Mouse (Mus musculus): ENCODE data around the gene Nwd2.

Nwd2 gene

DNA sequence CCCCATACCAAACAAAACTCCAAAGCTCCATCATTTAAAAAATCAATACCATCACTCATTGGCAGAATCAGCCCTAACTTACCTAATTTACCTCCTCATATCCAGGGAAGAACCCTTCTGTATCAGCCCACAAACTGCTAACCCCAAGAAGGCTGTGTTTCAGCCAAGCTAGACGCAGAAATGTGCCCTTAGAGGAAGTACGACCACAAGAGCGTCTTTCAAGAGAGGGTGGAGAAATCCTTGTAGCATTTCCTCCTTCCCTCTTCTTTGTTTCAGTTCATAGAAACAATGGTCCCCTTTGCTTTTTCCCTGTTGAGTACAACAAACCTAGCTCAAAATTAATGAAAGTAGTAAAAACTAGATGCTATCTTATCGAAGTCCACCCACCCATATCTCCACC is 182.2 kb downstream of the Nwd2 start:
- no peak for DNase-seq

DNA sequence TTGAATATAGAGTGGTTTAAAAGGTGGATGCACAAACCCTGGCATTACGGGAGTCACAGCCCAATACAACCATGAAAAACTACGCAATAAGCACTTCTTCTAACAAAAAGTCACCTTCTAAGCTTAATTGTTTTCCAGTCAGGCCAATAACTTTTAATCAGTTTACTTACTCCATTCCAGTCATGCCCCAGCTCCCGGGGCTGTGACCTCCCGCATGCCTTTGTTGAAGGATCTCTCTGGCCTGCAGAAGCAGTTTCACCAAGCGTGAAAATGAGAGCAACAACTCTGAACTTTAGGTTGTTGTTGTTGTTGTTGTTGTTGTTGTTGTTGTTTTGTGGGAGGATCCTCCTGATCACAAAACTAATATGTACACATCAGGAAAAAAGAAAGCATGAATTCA is 185.1 kb downstream of the Nwd2 start:
- peak; percentile 65 for DNase-seq

DNA sequence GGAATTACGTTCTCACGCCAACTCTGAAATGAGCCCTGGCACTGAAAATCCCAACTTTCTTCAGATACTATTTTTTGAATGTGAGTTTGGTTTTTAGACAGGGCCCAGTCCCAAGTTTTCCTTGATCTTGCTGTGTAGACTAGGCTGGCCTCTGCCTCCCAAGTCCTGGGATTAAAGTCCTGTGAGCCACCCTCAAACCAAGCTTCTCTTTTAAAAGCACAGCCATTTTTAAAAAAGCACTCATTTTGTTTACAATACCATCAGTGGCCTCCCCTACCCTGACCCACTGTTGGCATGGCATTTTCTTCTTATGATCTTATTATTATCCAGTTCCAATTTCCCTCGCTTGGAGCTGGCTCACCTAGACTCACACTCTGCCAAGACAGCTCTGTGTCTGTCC is 185.5 kb downstream of the Nwd2 start:
- DNase-seq: no peak

DNA sequence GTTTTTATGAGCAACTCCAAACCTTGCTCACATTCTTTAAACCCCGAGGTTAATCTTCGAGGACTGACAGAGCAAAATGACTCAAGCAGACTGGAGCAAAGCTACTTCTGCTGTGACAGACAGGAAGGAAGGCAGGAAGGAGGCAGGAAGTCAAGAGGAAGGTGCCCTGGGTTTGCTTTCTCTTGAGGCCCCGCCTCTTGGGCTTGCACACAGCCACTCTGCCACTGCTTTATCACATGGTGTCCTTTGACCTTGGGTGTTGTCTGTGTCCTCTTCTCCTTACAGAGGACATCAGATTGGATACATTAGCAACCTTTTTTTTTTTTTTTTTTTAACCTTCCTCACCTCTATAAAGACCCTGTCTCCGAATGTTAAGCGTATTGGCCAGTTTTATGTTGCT is 188.2 kb downstream of the Nwd2 start:
- DNase-seq: no peak

DNA sequence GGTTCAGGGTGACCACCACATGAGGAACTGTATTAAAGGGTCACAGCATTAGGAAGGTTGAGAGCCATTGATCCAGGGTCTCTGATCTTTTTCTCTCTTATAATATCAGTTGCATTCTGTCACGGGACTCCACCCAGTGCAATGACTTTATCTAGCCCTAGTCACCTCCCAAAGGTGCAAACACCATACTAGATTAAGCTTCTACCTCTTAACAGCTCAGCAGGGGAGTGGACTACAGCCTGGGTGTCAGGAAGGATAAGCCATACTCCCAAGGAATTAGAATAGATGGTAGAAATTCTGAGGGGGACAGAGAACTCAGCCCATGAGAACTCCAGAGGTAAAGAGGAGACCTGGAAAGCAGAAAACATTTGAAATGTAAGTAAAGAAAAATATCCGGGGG is 188.9 kb downstream of the Nwd2 start:
- no peak for DNase-seq

DNA sequence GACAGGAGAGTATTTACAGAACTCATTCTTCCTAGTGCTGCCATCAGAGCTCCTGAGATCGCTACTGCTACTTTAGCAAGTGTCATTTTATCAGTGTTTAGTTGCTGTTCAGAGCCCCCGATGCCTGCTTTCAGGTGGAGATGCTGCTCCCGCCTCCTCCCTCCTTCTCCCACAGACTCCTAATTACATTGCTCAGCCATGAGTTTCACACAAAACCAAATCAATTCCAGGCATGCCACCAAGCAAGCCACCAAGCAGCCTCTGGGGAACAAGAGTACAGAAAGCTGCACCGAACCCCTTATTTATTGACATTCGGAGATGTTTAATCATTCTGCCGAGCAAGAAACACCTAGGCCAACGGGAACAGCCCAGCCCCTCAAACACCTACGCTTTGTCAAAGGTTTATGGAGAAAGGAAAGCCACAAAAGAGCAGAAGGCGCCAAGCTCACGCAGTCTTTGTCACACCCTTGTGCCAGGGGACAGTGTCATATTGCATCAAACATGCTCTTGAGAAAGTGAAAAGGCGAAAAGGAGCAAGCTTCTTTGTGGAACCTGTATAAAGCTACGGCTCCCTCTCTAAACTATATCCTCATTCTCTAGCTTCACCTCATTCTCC is 191.0 kb downstream of the Nwd2 start:
- no peak for DNase-seq

DNA sequence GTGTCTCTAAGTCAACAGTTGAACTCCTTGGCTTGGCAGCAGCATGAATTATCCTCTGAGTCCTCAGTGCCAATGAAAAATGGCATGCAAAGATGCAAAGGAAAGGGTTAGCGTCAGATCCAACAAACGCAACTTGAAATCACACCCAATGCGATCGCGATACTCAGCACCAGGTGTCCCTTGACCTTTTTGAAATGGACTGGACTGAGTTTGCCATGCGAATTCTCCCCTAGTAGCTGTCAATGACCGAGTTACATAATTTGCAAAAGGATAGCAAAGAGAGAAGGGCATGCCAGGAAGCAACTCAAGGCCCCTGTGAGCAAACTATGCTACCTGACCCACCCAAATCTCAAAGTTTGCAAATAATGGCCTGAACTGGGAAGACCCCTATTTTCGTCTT is 198.2 kb downstream of the Nwd2 start:
- DNase-seq: peak; percentile 81

DNA sequence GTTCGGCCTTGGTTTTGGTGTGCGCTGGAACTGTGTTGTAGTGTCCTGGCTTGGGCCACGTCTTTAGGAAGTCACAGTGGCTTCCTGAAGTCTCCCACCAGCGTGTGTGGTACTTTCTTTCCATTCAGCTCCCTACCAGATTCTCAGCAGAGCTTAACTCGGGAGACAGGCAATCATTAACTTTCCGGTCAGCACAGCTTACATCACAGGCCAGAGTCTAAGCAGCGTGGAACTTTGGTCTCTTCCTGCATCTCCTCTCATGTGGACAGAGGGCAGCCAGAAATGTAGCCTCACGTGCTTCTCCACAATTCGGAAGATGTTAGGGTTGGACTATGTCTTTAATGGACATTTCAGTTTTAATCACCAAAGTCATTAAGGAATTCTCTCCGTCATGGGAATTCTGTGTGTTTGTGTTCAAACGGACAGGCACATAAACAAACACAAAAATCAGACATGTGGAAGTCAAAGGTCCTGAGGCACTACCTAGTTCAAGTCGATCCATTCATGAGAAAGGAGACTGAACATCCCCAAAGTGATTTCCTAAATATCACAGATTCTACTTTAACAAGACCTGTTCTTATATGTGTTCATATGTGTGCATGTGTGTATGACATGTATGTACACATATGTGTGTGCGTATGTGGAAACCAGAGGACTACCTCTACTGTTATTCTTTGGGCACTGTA is 198.8 kb downstream of the Nwd2 start:
- DNase-seq: peak; percentile 96

DNA sequence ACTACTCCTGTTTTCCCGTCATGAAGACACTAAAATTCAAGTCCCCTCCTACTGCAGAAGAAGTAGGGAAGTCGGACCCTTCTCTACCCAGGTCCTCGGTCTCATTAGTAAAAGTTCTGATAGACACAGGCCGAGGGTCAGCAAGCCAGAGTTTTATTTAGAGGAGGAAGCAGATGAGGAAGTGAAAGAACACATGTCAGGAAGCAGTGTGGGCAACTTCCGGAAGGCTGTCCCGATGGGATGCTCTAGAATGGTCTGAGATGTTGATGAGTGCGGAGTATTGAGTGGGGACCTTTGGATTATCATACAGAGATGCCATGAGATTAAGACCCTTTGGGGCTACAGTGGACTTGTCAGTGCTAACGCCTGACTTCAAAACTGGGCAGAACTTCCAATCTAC is 210.0 kb downstream of the Nwd2 start:
- DNase-seq: no peak

Data from kidney, adult 9 months (tissue).